In genomic region chr11:118627541-118627940, GRCm38 (mm10) we compare ENCODE assay signal across 24 mouse cellular contexts.
DNase-seq lines count a peak whose midpoint lies in the region; ATAC-seq and TF ChIP-seq lines count a peak whose summit lies in the region.
"Had no signal": no experiment of that assay in that cellular context is flagged by ENCODE, and none has a peak within 500 bp of the region (broad histone marks: within the 10 kb centered on the region; RNA-seq: fewer than 3 reads in every experiment).

No protein-coding gene starts in this region.

- H3K4me1 ChIP-seq in forebrain, embryonic 10.5 days: peaks cover 17% of the 10 kb centered on the region
- H3K4me1 ChIP-seq in forebrain, embryonic 12.5 days: peaks cover 14% of the 10 kb centered on the region
- peaks cover 7% of the 10 kb centered on the region for H3K4me1 ChIP-seq in neural tube, embryonic 11.5 days (ENCODE audit: control insufficient read depth, insufficient read depth, low read length)
- H3K4me1 ChIP-seq in neural tube, embryonic 12.5 days: peaks cover 21% of the 10 kb centered on the region
- no peaks in the 10 kb centered on the region for H3K4me1 ChIP-seq in heart, adult 2 months (ENCODE audit: control insufficient read depth, insufficient read depth, low read length)
- H3K4me1 ChIP-seq: embryonic facial prominence, embryonic 13.5 days; lung, embryonic 15.5 days had no signal

- no peaks in the 10 kb centered on the region for H3K79me2 ChIP-seq in heart, adult 2 months (replicated peaks; ENCODE audit: control insufficient read depth, insufficient read depth, low read length)

- H3K4me3 ChIP-seq in forebrain, embryonic 10.5 days: no peak overlapping the region
- H3K4me3 ChIP-seq in forebrain, embryonic 12.5 days (replicated peaks): no peak overlapping the region
- no peak overlapping the region for H3K4me3 ChIP-seq in neural tube, embryonic 11.5 days (ENCODE audit: low read depth, low read length)
- H3K4me3 ChIP-seq in neural tube, embryonic 12.5 days: no peak overlapping the region
- no peak overlapping the region for H3K4me3 ChIP-seq in heart, adult 2 months
- H3K4me3 ChIP-seq: embryonic facial prominence, embryonic 13.5 days; limb, embryonic 13.5 days; lung, embryonic 15.5 days; midbrain, embryonic 10.5 days; myocyte had no signal

- 0 out of 2 replicates have a peak overlapping the region, but pooled peaks have one; percentile 40 for H3K27ac ChIP-seq in forebrain, embryonic 10.5 days
- H3K27ac ChIP-seq in forebrain, embryonic 12.5 days: no peak overlapping the region
- H3K27ac ChIP-seq in neural tube, embryonic 11.5 days (ENCODE audit: low read depth, low read length): peak overlapping the region; percentile 62; the same call in 1 of the 2 replicates
- peak overlapping the region; percentile 50; the same call in 1 of the 2 replicates for H3K27ac ChIP-seq in neural tube, embryonic 12.5 days
- H3K27ac ChIP-seq in heart, adult 2 months: no peak overlapping the region
- H3K27ac ChIP-seq: embryonic facial prominence, embryonic 13.5 days; limb, embryonic 13.5 days; lung, embryonic 15.5 days; midbrain, embryonic 10.5 days had no signal

- H3K9me3 ChIP-seq in forebrain, embryonic 10.5 days: no peaks in the 10 kb centered on the region
- no peaks in the 10 kb centered on the region for H3K9me3 ChIP-seq in forebrain, embryonic 12.5 days
- no peaks in the 10 kb centered on the region for H3K9me3 ChIP-seq in neural tube, embryonic 11.5 days (ENCODE audit: control insufficient read depth, low read length)
- no peaks in the 10 kb centered on the region for H3K9me3 ChIP-seq in neural tube, embryonic 12.5 days
- H3K9me3 ChIP-seq: embryonic facial prominence, embryonic 13.5 days; limb, embryonic 13.5 days; lung, embryonic 15.5 days; midbrain, embryonic 10.5 days had no signal

- no peak for TF ChIP-seq CTCF in heart, adult 2 months (IDR thresholded peaks at IDR 0.05)

- WGBS in forebrain, embryonic 10.5 days: 76% methylated on average over 5 of the region's 5 CpGs
- WGBS in forebrain, embryonic 12.5 days: 71% methylated on average over 5 of the region's 5 CpGs
- 76% methylated on average over 5 of the region's 5 CpGs for WGBS in neural tube, embryonic 11.5 days
- 59% methylated on average over 5 of the region's 5 CpGs for WGBS in neural tube, embryonic 12.5 days
- WGBS in heart, adult 2 months: 66% methylated on average over 5 of the region's 5 CpGs

- H3K27me3 ChIP-seq in forebrain, embryonic 10.5 days (ENCODE audit: poor library complexity, severe bottlenecking): no peaks in the 10 kb centered on the region
- no peaks in the 10 kb centered on the region for H3K27me3 ChIP-seq in forebrain, embryonic 12.5 days
- H3K27me3 ChIP-seq in neural tube, embryonic 11.5 days (ENCODE audit: control insufficient read depth, insufficient read depth, low read length): no peaks in the 10 kb centered on the region
- no peaks in the 10 kb centered on the region for H3K27me3 ChIP-seq in neural tube, embryonic 12.5 days (replicated peaks)
- no peaks in the 10 kb centered on the region for H3K27me3 ChIP-seq in heart, adult 2 months (ENCODE audit: control insufficient read depth, insufficient read depth, low read length)
- H3K27me3 ChIP-seq: embryonic facial prominence, embryonic 13.5 days; limb, embryonic 13.5 days; lung, embryonic 15.5 days had no signal

- TF ChIP-seq POLR2A in heart, adult 2 months (IDR thresholded peaks at IDR 0.05; ENCODE audit: insufficient read depth, low read depth, low read length): no peak

- TF ChIP-seq EP300 in heart, adult 2 months (IDR thresholded peaks at IDR 0.05; ENCODE audit: insufficient read depth, low read depth, low read length): no peak

- H3K9ac ChIP-seq in forebrain, embryonic 12.5 days: no peak overlapping the region
- no peak overlapping the region for H3K9ac ChIP-seq in neural tube, embryonic 11.5 days (ENCODE audit: low read length)
- no peak overlapping the region for H3K9ac ChIP-seq in neural tube, embryonic 12.5 days
- no peak overlapping the region for H3K9ac ChIP-seq in heart, adult 2 months (ENCODE audit: low read depth, low read length)
- H3K9ac ChIP-seq: embryonic facial prominence, embryonic 13.5 days; forebrain, postnatal 0 days; limb, embryonic 13.5 days; lung, embryonic 15.5 days had no signal

- ATAC-seq in forebrain, embryonic 12.5 days (ENCODE audit: low FRiP score): no peak
- ATAC-seq in neural tube, embryonic 11.5 days (ENCODE audit: insufficient read depth, low FRiP score, low TSS enrichment): no peak
- ATAC-seq in neural tube, embryonic 12.5 days (ENCODE audit: low FRiP score, low read depth): no peak
- ATAC-seq: activated CD4-positive, CD25-positive, alpha-beta regulatory T cell, adult 4 months; forebrain, postnatal 0 days; inflammation-experienced regulatory T-cells, adult 6 months had no signal

- no peak for DNase-seq in forebrain, embryonic 10.5 days (ENCODE audit: extremely low spot score, low spot score)
- no peak for DNase-seq in neural tube, embryonic 11.5 days (ENCODE audit: low spot score)
- no peak for DNase-seq in neural tube, embryonic 10.5 days (ENCODE audit: extremely low spot score, low spot score)
- no peak for DNase-seq in ovary, postnatal 36 days (ENCODE audit: low spot score)
- DNase-seq in heart, adult 2 months: no peak
- DNase-seq: adrenal gland, postnatal 25 days; cerebellum, adult 18-20 months; cerebellum, postnatal 10 days; forebrain, postnatal 0 days; gastrocnemius, postnatal 14 days; heart, postnatal 36 days; kidney, adult 11 months; kidney, postnatal 14 days had no signal

- H3K4me2 ChIP-seq in forebrain, embryonic 12.5 days: no peak overlapping the region
- no peak overlapping the region for H3K4me2 ChIP-seq in neural tube, embryonic 11.5 days (ENCODE audit: low read depth)
- no peak overlapping the region for H3K4me2 ChIP-seq in neural tube, embryonic 12.5 days (replicated peaks)
- H3K4me2 ChIP-seq: embryonic facial prominence, embryonic 13.5 days; heart, embryonic 11.5 days; limb, embryonic 13.5 days; liver, embryonic 11.5 days; lung, embryonic 15.5 days had no signal

- no peaks in the 10 kb centered on the region for H3K36me3 ChIP-seq in forebrain, embryonic 10.5 days (replicated peaks)
- H3K36me3 ChIP-seq in forebrain, embryonic 12.5 days (replicated peaks): no peaks in the 10 kb centered on the region
- H3K36me3 ChIP-seq in neural tube, embryonic 11.5 days (ENCODE audit: control insufficient read depth, insufficient read depth, low read length): no peaks in the 10 kb centered on the region
- H3K36me3 ChIP-seq in neural tube, embryonic 12.5 days: no peaks in the 10 kb centered on the region
- H3K36me3 ChIP-seq in heart, adult 2 months (ENCODE audit: control insufficient read depth, insufficient read depth, low read length): no peaks in the 10 kb centered on the region
- H3K36me3 ChIP-seq: embryonic facial prominence, embryonic 13.5 days; limb, embryonic 13.5 days; lung, embryonic 15.5 days; midbrain, embryonic 10.5 days had no signal

- intact Hi-C loops in heart, adult 2 months (cut with DNase I): no loop called here

Comparison
In these comparisons a context has a peak if more than half of its experiments do, and no peak if none do; other contexts are left out.
1. H3K27ac ChIP-seq: peak in forebrain, embryonic 10.5 days (single experiment), neural tube, embryonic 11.5 days (single experiment) and neural tube, embryonic 12.5 days (single experiment); none in forebrain, embryonic 12.5 days (single experiment) and heart, adult 2 months (single experiment).